In the genomic region with DNA sequence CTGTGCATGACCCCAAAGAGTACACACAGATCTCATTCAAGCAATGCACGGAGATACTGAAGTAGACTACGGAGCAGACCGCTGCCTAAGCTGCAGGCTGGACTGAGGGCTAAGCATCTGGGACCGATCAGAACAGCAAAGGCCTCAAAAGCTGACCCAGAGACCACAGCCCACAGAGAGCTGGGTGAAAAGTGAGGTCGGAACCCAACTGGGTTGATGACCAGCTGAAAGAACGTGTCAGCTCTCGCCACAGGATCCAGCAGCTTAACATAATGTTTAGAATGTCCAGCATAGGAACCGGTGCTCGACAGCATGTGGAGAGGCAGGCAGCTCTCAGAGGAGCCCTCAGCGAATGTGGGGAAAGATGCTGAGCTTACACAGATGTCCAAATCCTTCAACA, we compare ENCODE assay signal across 20 mouse cellular contexts.
DNase-seq lines count a peak whose midpoint lies in the region; ATAC-seq lines count a peak whose summit lies in the region.
"Had no signal": no experiment of that assay in that cellular context is flagged by ENCODE, and none has a peak within 500 bp of the region (broad histone marks: within the 10 kb centered on the region; RNA-seq: fewer than 3 reads in every experiment).

No protein-coding gene starts in this region.

- DNase-seq in hindbrain, embryonic 11.5 days (ENCODE audit: low spot score): peak; percentile 39
- DNase-seq in hindbrain, embryonic 14.5 days (ENCODE audit: low spot score): no peak
- peak; percentile 39 for DNase-seq in embryo, embryonic 10.5 days (ENCODE audit: low spot score)
- peak; percentile 10 for DNase-seq in embryo, embryonic 9.5 days (ENCODE audit: extremely low spot score)
- no peak for DNase-seq in cerebellum, adult 18-20 months
- no peak for DNase-seq in Muller cell, postnatal 12 days (ENCODE audit: inconsistent ontology term)
- DNase-seq: adrenal gland, adult 8-10 months; adrenal gland, postnatal 36 days; cerebellum, adult 9-10 months; cerebellum, postnatal 25 days; gastrocnemius, adult 2 months; gastrocnemius, postnatal 36 days; heart, adult 18-20 months; heart, postnatal 14 days; kidney, adult 11 months had no signal

- WGBS in hindbrain, embryonic 11.5 days: 47% methylated on average over 10 of the region's 10 CpGs
- 45% methylated on average over 10 of the region's 10 CpGs for WGBS in hindbrain, embryonic 14.5 days

- no peaks in the 10 kb centered on the region for H3K27me3 ChIP-seq in hindbrain, embryonic 11.5 days (ENCODE audit: control insufficient read depth, insufficient read depth, low read length)
- H3K27me3 ChIP-seq in hindbrain, embryonic 14.5 days (ENCODE audit: control insufficient read depth, insufficient read depth, low read length): no peaks in the 10 kb centered on the region
- H3K27me3 ChIP-seq: embryonic facial prominence, embryonic 13.5 days had no signal

- H3K27ac ChIP-seq in hindbrain, embryonic 11.5 days (ENCODE audit: low read depth, low read length): no peak overlapping the region
- no peak overlapping the region for H3K27ac ChIP-seq in hindbrain, embryonic 14.5 days
- H3K27ac ChIP-seq: embryonic facial prominence, embryonic 13.5 days; gastrocnemius, adult 2 months; heart, embryonic 10.5 days; heart, embryonic 15.5 days; hindbrain, postnatal 0 days had no signal

- ATAC-seq in hindbrain, embryonic 11.5 days (ENCODE audit: low FRiP score): no peak
- ATAC-seq in hindbrain, embryonic 14.5 days (ENCODE audit: low FRiP score): no peak
- ATAC-seq: forebrain, embryonic 14.5 days; hindbrain, postnatal 0 days had no signal

- no peaks in the 10 kb centered on the region for H3K4me1 ChIP-seq in hindbrain, embryonic 11.5 days (replicated peaks; ENCODE audit: control insufficient read depth, insufficient read depth, low read length)
- no peaks in the 10 kb centered on the region for H3K4me1 ChIP-seq in hindbrain, embryonic 14.5 days (replicated peaks; ENCODE audit: control insufficient read depth, insufficient read depth, low read length)
- H3K4me1 ChIP-seq: embryonic facial prominence, embryonic 13.5 days; heart, embryonic 10.5 days; heart, embryonic 15.5 days had no signal

- H3K4me3 ChIP-seq in hindbrain, embryonic 11.5 days (ENCODE audit: low read depth, low read length): no peak overlapping the region
- H3K4me3 ChIP-seq in hindbrain, embryonic 14.5 days (replicated peaks; ENCODE audit: low read length): no peak overlapping the region
- H3K4me3 ChIP-seq: embryonic facial prominence, embryonic 13.5 days; gastrocnemius, adult 2 months; heart, embryonic 10.5 days; heart, embryonic 15.5 days had no signal

- H3K36me3 ChIP-seq in hindbrain, embryonic 11.5 days (ENCODE audit: control insufficient read depth, insufficient read depth, low read length): no peaks in the 10 kb centered on the region
- H3K36me3 ChIP-seq in hindbrain, embryonic 14.5 days (replicated peaks; ENCODE audit: control insufficient read depth, insufficient read depth): no peaks in the 10 kb centered on the region
- H3K36me3 ChIP-seq: embryonic facial prominence, embryonic 13.5 days; heart, embryonic 10.5 days; heart, embryonic 15.5 days had no signal

- no peak overlapping the region for H3K9ac ChIP-seq in hindbrain, embryonic 11.5 days (ENCODE audit: low read depth, low read length)
- H3K9ac ChIP-seq in hindbrain, embryonic 14.5 days: no peak overlapping the region
- H3K9ac ChIP-seq: embryonic facial prominence, embryonic 13.5 days; heart, embryonic 15.5 days had no signal

- H3K9me3 ChIP-seq in hindbrain, embryonic 11.5 days (ENCODE audit: control insufficient read depth, low read length): no peaks in the 10 kb centered on the region
- no peaks in the 10 kb centered on the region for H3K9me3 ChIP-seq in hindbrain, embryonic 14.5 days (ENCODE audit: control insufficient read depth, low read length)
- H3K9me3 ChIP-seq: embryonic facial prominence, embryonic 13.5 days; heart, embryonic 10.5 days; heart, embryonic 15.5 days had no signal

- no peak overlapping the region for H3K4me2 ChIP-seq in hindbrain, embryonic 11.5 days (replicated peaks; ENCODE audit: low read depth, low read length)
- H3K4me2 ChIP-seq in hindbrain, embryonic 14.5 days (replicated peaks): no peak overlapping the region
- H3K4me2 ChIP-seq: embryonic facial prominence, embryonic 13.5 days; heart, embryonic 15.5 days had no signal

Comparison
In these comparisons a context has a peak if more than half of its experiments do, and no peak if none do; other contexts are left out.
1. DNase-seq: peak in hindbrain, embryonic 11.5 days (single experiment), embryo, embryonic 10.5 days (single experiment) and embryo, embryonic 9.5 days (single experiment); none in hindbrain, embryonic 14.5 days (single experiment), cerebellum, adult 18-20 months (0 of 2) and Muller cell, postnatal 12 days (single experiment).